Mouse (Mus musculus) left cerebral cortex, adult 8-10 months (tissue): ENCODE measurements around the gene Slc25a42. TPM values are rescaled to one million over a fixed set of nuclear protein-coding genes. Genes with fewer than 3 reads are reported as not detected.

Source experiments
- DNase-seq, 2 experiments: peaks; one replicate each; pipeline ENCODE4 v3.0.0; 2022; ENCODE audit warnings: low spot score in 2 of 2
- total RNA-seq, 4 experiments: library from RNA; stranded (reverse); gene quantifications; 2 replicates each; pipeline ENCODE4 v1.2.4; 2022

The Slc25a42 gene
- total RNA-seq, 4 experiments from 2014 or later = 30.4 to 36.5 (median 34.9) TPM

DNA sequence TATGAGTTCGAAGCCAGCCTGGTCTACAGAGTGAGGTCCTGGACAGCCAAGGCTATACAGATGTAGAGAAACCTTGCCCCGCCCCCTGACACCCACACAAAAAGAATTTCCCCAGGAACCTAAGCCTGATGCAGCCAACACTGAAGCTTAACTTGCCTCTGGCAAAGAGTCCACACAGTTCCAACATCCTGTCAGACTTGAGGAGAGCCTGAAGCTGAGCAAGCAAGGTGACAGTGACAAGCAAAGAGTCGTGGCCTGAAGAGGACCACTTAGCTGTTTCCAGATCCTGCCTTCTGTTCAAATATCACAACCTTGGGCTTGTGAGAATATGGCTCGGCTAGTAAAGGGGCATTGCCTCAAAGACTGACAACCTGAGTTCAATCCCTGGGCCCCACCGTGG lies 3.0 kb upstream of the Slc25a42 start:
- no peak for DNase-seq

DNA sequence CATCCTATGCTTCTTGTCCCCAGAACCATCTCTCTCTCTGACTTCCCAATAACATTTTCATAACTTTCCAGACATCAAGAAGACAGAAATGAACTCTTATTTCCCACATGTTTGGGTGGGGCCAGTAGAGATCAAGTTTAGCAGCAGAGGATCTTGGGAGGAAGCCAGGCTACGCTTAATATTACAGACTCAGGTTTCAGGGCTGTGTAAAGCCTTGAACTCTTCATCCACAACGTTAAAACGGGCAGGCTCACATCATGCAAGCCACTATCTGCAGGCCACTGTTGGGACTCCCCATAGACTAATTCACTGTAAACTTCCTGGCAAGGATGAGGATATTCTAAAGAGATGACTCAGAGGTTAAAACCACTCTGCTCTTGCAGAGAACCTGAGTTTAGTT lies 2.3 kb upstream of the Slc25a42 start:
- no peak for DNase-seq

DNA sequence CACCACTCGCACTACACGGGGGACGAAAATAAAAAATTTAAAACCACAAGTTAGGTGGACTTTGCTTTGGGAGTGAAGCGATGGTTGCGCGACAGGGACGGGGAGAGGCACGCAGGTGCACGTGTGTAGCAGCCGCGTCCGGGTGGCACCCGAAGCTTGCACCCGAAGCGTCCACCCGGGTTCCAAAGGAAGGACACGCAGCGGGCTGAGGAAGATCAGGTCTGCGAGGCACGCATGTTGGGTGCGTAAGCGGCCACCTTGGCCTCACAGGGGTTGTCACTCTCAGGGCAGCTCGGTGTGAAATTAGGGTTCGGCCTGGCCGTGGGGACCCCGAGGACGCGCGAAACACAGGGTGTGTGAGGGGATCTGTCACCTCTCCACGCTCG lies 386 bp downstream of the Slc25a42 start:
- DNase-seq = peak; percentile 43 to 52

DNA sequence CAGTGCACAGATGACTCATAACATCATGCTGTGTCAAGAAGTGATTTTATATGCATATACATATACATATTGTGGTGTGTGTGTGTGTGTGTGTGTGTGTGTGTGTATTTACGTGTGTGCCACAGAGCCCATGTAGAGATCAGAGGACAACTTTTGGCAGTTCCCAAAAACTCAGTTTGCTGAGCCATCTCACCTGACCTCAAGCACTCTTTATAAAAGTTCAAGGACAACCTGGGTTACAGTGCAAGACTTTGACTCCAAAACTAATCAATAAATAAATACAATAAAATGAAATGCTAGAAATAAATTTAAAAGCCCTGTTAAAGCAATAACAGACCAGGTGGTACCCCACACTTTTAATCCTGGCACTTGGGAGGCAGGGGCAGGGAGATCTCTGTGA lies 830 bp downstream of the Slc25a42 start:
- DNase-seq = no peak

DNA sequence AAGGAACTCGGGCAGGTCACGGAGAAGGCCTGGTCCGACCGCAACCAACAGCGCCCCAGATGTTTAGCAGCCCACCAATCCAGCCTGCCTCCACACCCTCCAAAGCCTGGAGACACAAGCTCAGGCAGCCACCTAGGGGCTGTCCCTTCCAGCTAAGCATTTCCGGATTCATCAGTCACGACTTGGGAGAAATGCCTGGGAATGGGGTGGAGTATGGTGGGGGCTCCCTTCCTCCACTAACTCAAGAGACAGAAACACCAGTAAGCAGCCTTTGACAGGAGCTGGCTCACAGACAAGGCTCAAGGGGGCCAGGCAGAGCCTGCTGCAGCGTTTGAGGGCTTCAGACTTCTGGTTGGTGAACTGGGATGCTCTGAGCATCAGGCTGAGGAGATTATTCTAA lies 1.6 kb downstream of the Slc25a42 start:
- DNase-seq = peak in 1 of 2 experiments; percentile 20

DNA sequence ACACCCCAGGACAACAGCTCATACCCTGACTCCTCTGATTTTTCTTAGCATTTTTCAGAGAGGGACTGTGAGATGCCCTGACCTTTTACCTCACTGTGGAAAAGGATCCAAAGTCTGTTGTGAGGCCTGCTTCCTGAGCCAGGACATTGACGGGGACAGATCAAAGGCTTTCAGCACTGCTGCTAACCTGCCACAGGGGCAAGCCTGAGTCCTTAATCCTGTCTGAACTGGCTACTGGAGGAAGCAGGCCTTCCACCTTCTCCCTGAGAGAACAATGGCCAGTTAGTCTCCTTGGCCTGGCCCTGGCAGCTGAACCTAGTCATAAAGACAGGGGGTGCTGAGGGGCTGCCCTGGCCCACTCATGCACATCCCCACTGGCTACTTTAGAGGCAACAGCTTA lies 4.0 kb downstream of the Slc25a42 start:
- no peak for DNase-seq

DNA sequence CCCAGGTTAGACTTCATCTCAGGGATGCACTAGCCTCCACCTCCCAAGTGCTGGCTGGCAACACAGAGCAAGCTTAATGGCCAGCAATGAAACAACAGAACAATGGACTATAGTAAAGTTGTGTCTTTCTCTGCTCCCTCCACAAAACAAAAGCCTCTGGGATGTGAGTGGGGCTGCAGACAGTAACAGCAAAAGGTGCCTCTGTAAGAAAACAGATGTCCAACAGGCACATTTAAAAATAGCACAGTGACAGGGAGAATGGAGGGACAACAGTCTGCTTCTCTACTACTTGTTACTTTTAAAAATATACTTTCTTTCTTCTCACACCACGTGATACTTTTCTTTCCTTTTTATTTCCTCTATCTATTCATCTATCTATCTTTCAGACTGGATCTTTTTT lies 7.3 kb downstream of the Slc25a42 start:
- DNase-seq = no peak

DNA sequence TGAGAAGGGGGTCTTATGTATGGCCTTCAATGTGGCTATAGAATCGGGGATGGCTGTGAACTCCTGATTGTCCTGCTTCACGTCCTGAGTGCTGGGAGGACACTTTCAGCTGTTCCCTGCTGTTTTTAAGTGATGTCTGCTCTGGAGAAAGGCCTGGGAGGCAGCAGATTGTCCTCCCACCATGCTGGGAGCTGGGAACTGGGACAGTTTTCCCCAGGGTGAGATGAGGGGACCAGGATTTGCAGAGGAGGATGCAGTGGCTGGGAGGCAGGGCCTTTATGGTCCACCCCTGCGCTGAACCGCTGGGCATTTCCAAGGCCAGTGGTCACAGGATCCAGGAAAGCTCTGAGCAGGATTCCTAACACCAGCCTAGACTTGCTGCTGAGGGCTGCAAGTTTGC lies 9.0 kb downstream of the Slc25a42 start:
- DNase-seq = no peak

DNA sequence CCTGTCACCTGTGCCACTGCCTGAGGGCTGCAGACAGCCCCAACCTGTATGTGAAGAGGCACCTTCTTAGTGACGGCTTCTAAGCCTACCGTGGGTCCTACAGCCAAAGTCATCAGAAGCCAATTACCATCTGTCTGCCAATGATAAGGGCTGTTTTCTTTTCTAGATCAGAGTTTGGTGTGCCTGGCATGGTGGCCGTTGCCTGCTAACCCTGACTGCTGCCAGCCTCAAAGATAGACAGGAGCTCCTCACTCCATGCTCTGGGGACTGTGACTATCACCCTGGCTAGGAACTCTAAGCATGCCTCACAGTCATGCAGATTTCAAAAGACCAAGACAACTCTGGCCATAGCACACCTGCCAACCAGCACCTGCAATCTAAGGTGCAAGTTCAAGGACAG lies 10.7 kb downstream of the Slc25a42 start:
- no peak for DNase-seq

DNA sequence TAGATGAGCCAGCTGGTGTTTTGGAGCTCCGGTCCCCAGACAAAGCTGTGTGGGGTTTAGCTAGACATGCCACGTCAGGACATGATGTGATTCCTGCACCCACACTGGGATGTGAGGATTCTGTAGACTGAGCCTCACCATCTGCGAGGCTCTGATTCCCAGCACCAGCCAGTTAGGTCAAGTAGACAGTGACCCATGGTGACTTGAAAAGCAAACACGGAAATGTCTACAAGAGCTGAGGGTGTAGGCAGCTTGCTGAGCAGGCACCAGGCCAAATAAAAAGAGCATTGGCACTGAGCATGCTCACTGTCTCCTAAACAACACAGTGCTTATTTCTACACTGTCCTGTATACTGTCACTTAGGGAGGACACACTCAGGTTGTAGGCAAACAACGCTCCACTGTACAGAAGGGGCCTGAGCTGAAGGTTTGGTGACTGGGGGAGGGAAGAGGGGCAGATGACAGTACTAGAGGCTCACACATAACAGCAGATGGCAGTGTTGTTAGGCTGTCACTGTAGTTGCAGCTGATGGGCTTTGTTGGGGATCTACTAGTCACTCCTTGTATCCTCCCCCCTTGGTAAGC lies 11.9 kb downstream of the Slc25a42 start:
- peak; percentile 36 to 51 for DNase-seq

DNA sequence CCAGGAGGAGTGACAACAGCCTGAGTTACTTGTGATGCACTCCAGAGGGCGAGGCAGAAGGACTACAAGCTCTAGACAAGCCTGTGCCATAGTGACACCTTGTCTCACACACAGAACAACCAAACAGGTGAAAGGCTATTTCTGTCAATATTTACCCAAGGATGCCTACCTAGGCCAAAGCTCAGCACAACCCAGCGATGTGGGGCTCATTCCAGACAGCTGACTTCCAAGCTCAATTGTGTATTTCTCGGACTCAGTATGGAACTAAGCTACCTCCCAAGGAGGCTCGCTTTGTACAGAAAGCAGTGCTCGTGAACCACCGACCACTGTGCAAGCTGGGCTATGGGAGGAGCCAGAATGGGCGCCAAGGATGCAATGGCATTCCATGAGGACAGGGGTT lies 14.5 kb downstream of the Slc25a42 start:
- DNase-seq = no peak

DNA sequence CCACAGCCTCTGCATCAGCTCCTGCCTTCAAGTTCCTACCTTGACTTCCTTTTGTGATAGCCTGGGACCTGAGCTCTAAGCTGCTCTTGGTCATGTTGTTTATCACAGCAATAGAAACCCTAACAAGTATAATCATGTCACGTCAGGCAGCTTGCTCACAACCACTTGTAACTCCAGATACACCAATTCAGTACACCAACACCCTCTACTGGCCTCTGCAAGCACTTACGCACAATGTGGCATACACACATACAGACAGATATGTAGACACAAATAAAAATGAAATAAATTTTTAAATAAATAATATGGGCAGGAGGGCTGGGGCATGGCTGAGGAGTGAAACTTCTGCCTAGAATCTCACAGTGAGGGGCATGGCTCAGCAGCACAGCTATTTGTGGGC lies 16.3 kb downstream of the Slc25a42 start:
- no peak for DNase-seq

DNA sequence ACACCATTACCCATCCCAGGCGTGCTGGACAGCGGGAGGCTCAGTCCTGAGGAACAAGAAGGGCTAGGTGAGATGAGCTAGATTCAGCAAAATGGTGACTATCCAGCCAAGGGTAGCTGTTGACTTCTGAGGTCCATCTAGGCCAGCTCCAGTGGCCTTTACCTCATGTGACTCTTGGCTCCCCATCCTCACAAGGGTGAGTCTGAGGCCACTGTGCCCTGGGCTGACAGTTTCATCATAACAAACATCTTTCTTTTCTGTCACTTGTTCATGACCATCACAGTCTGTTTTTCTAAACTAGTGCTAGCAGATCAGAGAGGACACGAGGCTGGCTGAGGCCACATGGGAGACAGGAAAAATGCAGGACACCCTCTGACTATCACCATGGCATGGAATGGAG lies 17.9 kb downstream of the Slc25a42 start:
- DNase-seq = no peak

DNA sequence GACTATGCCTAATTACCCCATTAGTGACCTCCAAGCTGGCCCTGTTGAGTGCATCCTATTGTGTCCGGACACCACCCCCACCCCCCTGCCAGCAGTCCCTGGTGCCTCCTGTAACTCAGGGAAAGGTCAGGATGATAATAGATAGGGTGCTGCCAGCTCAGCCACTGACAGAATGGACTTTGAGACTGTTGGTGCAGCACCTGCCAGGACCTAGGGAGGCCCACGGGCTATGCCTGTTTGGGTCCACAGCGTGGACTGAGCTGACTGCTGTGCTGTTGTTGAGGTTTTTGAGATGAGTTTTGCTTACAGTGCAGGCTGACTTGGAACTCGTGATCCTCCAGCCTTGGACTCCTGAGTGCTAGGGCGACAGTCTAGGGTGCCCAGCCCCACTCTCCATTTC lies 18.9 kb downstream of the Slc25a42 start:
- no peak for DNase-seq

DNA sequence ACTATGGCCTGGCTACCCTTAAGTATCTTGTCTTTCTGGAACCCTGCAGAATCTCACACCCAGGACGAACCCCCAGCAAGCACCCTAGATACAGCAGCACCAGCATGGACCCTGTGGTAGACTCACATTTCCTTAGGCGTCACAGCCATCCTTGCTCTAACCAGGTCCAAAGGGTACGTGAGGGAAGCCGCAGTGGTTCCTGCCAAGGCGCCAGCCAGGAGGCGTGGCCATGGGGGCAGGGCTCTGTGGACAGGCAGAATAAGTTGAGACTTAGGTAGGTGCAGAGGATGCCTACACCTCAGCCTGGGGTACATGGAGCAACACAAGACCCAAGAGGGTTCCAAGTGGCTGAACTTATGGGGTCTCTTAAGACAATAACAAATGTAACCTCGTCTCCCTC lies 23.4 kb downstream of the Slc25a42 start:
- DNase-seq = no peak

DNA sequence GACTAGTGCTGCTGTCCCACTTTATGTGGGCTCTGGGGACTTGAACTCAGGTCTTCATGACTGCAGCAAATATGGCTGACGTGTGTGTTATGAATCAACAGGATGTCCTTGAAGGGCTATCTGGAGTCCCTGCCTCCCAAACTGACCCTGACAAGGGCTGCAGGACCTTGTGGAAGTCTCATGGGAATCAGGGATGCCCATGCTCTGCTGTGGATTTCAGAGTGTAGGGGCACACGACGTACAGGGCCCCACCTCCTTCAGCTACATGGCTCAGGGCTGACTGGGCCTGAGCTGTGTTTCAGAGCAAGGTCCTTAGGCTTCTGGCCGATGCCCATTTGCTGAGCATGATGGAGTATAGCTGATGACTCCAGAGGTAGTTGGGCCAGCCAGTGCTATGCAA lies 28.9 kb downstream of the Slc25a42 start:
- DNase-seq = no peak

DNA sequence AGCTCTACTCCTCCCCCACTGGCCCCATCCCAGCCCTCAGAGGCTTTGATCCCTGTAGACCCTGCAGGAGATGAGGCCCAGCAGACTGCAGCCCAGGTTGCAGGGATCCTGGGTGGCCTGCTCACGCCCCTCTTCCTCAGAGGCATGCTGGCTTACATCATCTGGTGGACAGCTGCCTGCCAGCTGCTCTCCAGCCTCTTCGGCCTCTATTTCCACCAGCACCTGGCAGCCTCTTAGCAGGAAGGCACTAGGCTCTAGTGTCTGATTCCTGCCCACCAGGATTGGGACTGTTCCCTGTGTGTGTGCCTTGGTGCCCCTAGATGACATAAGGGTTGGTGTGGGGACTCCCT lies 30.2 kb downstream of the Slc25a42 start:
- no peak for DNase-seq

DNA sequence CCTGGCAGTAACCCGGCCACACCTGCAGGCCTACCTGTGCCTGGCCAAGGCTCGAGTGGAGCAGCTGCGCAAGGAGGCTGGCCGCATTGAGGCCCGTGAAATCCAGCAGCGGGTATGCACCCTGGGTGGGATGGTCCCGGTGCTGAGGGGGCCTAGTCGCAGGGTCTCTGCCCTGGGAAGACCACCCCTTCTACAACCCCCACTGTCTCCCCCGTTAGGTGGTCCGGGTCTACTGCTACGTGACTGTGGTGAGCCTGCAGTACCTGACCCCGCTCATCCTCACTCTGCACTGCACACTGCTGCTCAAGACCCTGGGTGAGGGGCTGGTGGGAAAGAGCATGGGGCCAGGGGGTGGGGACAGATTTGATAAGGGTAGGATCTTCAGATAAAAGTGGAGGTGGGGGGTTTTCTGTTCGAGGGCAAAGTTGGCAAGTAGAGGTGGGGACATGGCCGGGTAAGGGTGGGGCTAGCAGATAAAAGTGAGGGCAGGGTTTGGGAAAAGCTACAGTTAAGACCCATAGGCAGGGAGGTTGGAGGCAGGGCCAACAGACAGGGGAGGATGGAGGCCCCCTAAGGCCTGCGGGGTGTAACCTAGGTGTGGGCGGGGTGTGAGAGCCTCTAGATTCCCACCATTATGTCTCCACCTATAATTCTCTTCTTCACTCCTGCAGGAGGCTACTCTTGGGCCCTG lies 30.7 kb downstream of the Slc25a42 start:
- DNase-seq = no peak

DNA sequence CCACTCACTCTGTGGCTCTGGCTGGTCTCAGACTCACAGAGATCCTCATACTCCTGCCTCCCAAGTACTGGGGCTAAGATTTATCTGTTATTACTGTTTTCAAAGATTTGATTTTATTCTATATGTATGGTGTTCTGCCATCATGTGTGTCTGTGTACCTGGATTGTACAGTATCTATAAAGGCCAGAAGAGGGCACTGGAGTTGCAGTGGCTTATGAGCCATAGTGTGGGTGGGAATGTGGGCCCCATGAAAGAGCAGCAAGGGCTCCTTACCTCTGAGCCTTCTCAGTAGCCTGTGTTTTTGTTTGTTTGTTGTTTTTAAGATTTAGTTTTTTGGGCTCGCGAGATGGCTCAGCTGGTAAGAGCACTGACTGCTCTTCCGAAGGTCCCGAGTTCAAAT lies 33.0 kb downstream of the Slc25a42 start:
- DNase-seq = no peak

DNA sequence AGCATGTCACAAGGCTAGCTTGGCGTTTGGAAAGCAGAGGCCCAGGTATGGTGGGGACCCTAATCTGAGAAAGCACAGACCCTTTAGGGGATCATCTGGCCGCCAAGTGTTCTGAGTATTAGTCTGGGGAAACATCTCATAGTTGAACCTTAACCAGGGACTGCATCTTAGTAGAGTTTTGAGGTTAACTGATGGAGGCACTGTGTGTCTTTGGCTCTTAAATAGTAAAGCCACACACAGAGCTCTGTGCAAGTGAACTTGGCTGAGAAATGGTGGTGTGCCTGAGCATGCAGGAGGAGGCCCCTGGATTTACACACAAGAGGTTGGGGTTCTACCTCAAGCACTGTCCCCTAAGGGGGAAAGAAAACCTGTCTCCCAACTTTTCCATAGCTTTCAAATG lies 33.9 kb downstream of the Slc25a42 start:
- DNase-seq = no peak

DNA sequence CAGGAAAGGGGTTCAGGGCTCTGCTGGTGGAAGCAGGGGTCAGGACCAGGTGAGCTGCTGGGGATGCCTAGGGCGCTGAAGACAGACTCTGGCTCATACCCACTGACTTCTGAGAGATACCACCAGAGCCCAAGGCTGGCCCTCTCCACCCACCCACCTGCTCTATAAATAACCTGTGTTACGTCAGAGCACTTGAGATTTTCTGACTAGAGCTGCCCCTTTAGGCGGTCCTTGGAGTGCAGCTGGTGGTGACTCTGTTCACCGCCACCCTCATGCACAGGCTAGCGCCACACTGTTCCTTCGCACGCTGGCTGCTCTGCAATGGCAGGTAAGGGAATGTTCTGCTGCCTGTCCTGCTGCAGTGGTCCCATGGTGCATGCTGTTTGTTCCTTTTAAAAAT lies 38.0 kb downstream of the Slc25a42 start:
- DNase-seq = no peak

DNA sequence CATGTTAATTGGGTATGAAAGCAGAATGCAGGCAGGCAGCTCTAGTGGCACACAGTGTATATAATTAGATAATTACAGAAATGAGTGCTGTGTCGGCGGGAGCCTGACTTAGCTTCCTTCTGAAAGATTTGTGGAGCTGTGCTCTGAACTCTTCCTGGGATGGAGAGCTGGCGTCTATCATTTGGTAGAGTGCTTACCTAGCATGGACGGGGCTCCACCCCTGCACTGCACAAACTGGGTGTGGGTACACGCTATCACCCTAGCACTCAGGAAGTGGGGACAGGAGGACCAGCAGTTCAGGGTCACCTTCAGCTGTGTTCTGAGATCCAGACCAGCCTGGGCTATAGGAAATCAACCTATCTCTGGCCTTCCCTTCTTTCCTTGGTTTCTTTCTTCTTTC lies 38.8 kb downstream of the Slc25a42 start:
- no peak for DNase-seq

DNA sequence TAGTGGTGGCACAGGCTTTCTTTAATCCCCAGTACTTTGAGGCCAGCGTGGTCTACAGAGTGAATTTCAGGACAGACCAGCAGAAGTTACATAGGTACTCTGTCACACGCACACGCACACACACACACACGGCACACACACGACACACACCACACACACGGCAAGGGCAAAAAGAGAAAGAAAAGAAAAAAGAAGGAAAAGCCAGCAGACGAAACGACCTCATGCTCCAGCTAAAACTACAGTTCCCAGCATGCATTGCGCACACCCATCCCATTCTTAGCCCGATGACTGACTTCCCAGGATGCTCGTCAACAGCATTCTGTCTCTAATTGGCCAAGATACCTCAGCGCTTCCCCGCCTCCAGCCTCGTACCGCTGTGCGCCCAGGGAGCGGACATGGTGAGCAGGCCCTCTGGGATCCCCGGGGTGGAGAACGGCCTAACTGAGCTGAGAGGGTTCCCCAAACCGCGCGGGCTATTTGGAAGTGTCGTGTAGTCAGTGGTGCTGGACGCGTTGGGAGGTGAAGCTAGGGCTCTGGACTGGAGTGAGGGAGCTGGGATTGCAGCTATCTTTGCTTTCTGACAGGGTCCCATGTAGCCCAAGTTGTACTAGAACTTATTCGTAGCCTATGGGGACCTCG lies 39.9 kb downstream of the Slc25a42 start, which contains the start of gene Tmem161a:
Gene Tmem161a, plus strand, starts transcription at position 314 of the 639 bp plus-strand sequence.
- DNase-seq = peak; percentile 75 to 92
